Mouse (Mus musculus) forebrain, embryonic 13.5 days (tissue): ENCODE results near the gene Ptafr. TPM values are rescaled to one million over a fixed set of nuclear protein-coding genes. Genes with fewer than 3 reads are reported as not detected.

Source experiments
- ATAC-seq: fragments of 200-750 bp; cut with Nextera tagmentation; 2 replicates; pipeline ENCODE4 v1.8.0; 2017
- H3K27ac ChIP-seq: fragments of 300-500 bp; sonication (generic); 2 replicates; pipeline ENCODE4 v1.5.1; 2015; ENCODE audit warnings: inconsistent platforms, mild to moderate bottlenecking, moderate library complexity
- H3K27me3 ChIP-seq: fragments of 300-500 bp; sonication (generic); 2 replicates; pipeline ENCODE4 v1.6.1; 2015; ENCODE audit warnings: mild to moderate bottlenecking, inconsistent platforms
- H3K36me3 ChIP-seq: fragments of 300-500 bp; sonication (generic); 2 replicates; pipeline ENCODE4 v1.6.1; 2015; ENCODE audit warnings: mild to moderate bottlenecking, inconsistent platforms; ENCODE audit not compliant: poor library complexity, severe bottlenecking
- H3K4me1 ChIP-seq: fragments of 300-500 bp; sonication (generic); 2 replicates; pipeline ENCODE4 v1.6.1; 2015; ENCODE audit warnings: inconsistent platforms
- H3K4me2 ChIP-seq: fragments of 300-500 bp; sonication (generic); 2 replicates; pipeline ENCODE4 v1.6.1; 2015; ENCODE audit warnings: inconsistent platforms, mild to moderate bottlenecking, moderate library complexity
- H3K4me3 ChIP-seq: fragments of 300-500 bp; sonication (generic); 2 replicates; pipeline ENCODE4 v1.5.1; 2015; ENCODE audit warnings: mild to moderate bottlenecking, inconsistent platforms
- H3K9ac ChIP-seq: fragments of 300-500 bp; sonication (generic); 2 replicates; pipeline ENCODE4 v1.6.1; 2015; ENCODE audit warnings: mild to moderate bottlenecking, inconsistent platforms
- H3K9me3 ChIP-seq: fragments of 300-500 bp; sonication (generic); replicated peaks from 2 replicates; pipeline ENCODE4 v1.6.1; 2016; ENCODE audit warnings: inconsistent platforms
- WGBS: fragments of 180-500 bp; shearing (Covaris S2); methylation state at CpG from one replicate; pipeline ENCODE4 v1.1.7; 2015; 5-methylcytosine and 5-hydroxymethylcytosine counted together
- polyA plus RNA-seq: library from polyadenylated mRNA; unstranded; fragments of >200 nt; fragmentation: Nextera tagmentation; extraction: Ambion mirVana; gene quantifications from 2 replicates; pipeline ENCODE4 v1.2.1, GENCODE M21; 2015

Ptafr gene
- polyA plus RNA-seq, 1 experiment from 2014 or later = 0.13 TPM

- Histone ChIP-seq H3K9me3 (no peaks in the 10 kb centered on the region; the same call in 1 of the 2 replicates), H3K27ac (no peak overlapping the region), H3K9ac (no peak overlapping the region), H3K27me3 (no peaks in the 10 kb centered on the region), H3K36me3 (no peaks in the 10 kb centered on the region), H3K4me2 (no peak overlapping the region), H3K4me3 (no peak overlapping the region), H3K4me1 (no peaks in the 10 kb centered on the region)
- no peak for ATAC-seq
- 76% methylated on average over 9 of the region's 9 CpGs for WGBS
These were observed 3.5 kb downstream of the Ptafr start for GRCm38 (mm10) chr4:132567361-132567779.

- Histone ChIP-seq H3K27me3 (no peaks in the 10 kb centered on the region), H3K4me3 (no peak overlapping the region), H3K4me2 (no peak overlapping the region), H3K27ac (no peak overlapping the region), H3K9me3 (no peaks in the 10 kb centered on the region; the same call in 1 of the 2 replicates), H3K4me1 (peaks cover 3% of the 10 kb centered on the region; the same call in 1 of the 2 replicates), H3K36me3 (no peaks in the 10 kb centered on the region), H3K9ac (no peak overlapping the region)
- WGBS = 87% methylated on average over 5 of the region's 5 CpGs
- no peak for ATAC-seq
These were observed 5.2 kb downstream of the Ptafr start for GRCm38 (mm10) chr4:132569115-132569514.

GRCm38 (mm10) chr4:132571190-132571589, 7.3 kb downstream of the Ptafr start:
- Histone ChIP-seq H3K4me2 (no peak overlapping the region), H3K27me3 (no peaks in the 10 kb centered on the region), H3K4me3 (no peak overlapping the region), H3K9ac (no peak overlapping the region), H3K27ac (no peak overlapping the region), H3K9me3 (no peaks in the 10 kb centered on the region; the same call in 1 of the 2 replicates), H3K36me3 (no peaks in the 10 kb centered on the region), H3K4me1 (peaks cover 3% of the 10 kb centered on the region; the same call in 1 of the 2 replicates)
- WGBS = 85% methylated on average over 9 of the region's 9 CpGs
- no peak for ATAC-seq

- 41% methylated on average over 11 of the region's 11 CpGs for WGBS
- no peaks in the 10 kb centered on the region for H3K36me3 ChIP-seq
- H3K27me3 ChIP-seq = no peaks in the 10 kb centered on the region
- H3K9ac ChIP-seq = no peak overlapping the region
- no peaks in the 10 kb centered on the region; the same call in 1 of the 2 replicates for H3K9me3 ChIP-seq
- H3K27ac ChIP-seq = no peak overlapping the region
- H3K4me2 ChIP-seq = no peak overlapping the region
- no peak overlapping the region for H3K4me3 ChIP-seq
- ATAC-seq = no peak
- peaks cover 3% of the 10 kb centered on the region; the same call in 1 of the 2 replicates for H3K4me1 ChIP-seq
These were observed 9.5 kb downstream of the Ptafr start for GRCm38 (mm10) chr4:132573327-132573726.

GRCm38 (mm10) chr4:132574809-132575347, 11.0 kb downstream of the Ptafr start:
- WGBS = 82% methylated on average over 1 of the region's 1 CpGs
- no peak for ATAC-seq
- Histone ChIP-seq H3K9ac (no peak overlapping the region), H3K4me3 (no peak overlapping the region), H3K4me2 (no peak overlapping the region), H3K36me3 (no peaks in the 10 kb centered on the region), H3K27me3 (no peaks in the 10 kb centered on the region), H3K27ac (no peak overlapping the region), H3K4me1 (peaks cover 3% of the 10 kb centered on the region; the same call in 1 of the 2 replicates), H3K9me3 (no peaks in the 10 kb centered on the region)

- Histone ChIP-seq H3K36me3 (no peaks in the 10 kb centered on the region), H3K4me1 (no peaks in the 10 kb centered on the region), H3K4me2 (no peak overlapping the region), H3K27ac (no peak overlapping the region), H3K4me3 (no peak overlapping the region), H3K9ac (no peak overlapping the region), H3K27me3 (no peaks in the 10 kb centered on the region), H3K9me3 (no peaks in the 10 kb centered on the region; the same call in 1 of the 2 replicates)
- WGBS = 60% methylated on average over 3 of the region's 3 CpGs
- no peak for ATAC-seq
These were observed 19.9 kb downstream of the Ptafr start for GRCm38 (mm10) chr4:132583781-132584180.

GRCm38 (mm10) chr4:132584975-132585374, 21.1 kb downstream of the Ptafr start:
- 91% methylated on average over 2 of the region's 2 CpGs for WGBS

GRCm38 (mm10) chr4:132586282-132586681, 22.4 kb downstream of the Ptafr start:
- no peak overlapping the region for H3K4me2 ChIP-seq
- no peaks in the 10 kb centered on the region for H3K4me1 ChIP-seq
- no peak for ATAC-seq
- no peak overlapping the region for H3K27ac ChIP-seq
- no peaks in the 10 kb centered on the region for H3K9me3 ChIP-seq
- 96% methylated on average over 4 of the region's 4 CpGs for WGBS
- H3K27me3 ChIP-seq = no peaks in the 10 kb centered on the region
- H3K36me3 ChIP-seq = no peaks in the 10 kb centered on the region
- H3K9ac ChIP-seq = no peak overlapping the region
- H3K4me3 ChIP-seq = no peak overlapping the region

More at GRCm38 (mm10) chr4:132584975-132585374, 21.1 kb downstream of the Ptafr start:
- no peak overlapping the region for H3K9ac ChIP-seq
- no peaks in the 10 kb centered on the region; the same call in 1 of the 2 replicates for H3K9me3 ChIP-seq
- no peak for ATAC-seq
- H3K27ac ChIP-seq = no peak overlapping the region
- H3K4me1 ChIP-seq = no peaks in the 10 kb centered on the region
- H3K36me3 ChIP-seq = no peaks in the 10 kb centered on the region
- no peak overlapping the region for H3K4me3 ChIP-seq
- H3K4me2 ChIP-seq = no peak overlapping the region
- no peaks in the 10 kb centered on the region for H3K27me3 ChIP-seq

GRCm38 (mm10) chr4:132588512-132588911, 24.6 kb downstream of the Ptafr start:
- H3K9me3 ChIP-seq = no peaks in the 10 kb centered on the region
- H3K9ac ChIP-seq = no peak overlapping the region
- H3K4me3 ChIP-seq = no peak overlapping the region
- H3K4me2 ChIP-seq = no peak overlapping the region
- no peaks in the 10 kb centered on the region for H3K4me1 ChIP-seq
- H3K27me3 ChIP-seq = no peaks in the 10 kb centered on the region
- WGBS = 86% methylated on average over 3 of the region's 3 CpGs
- H3K36me3 ChIP-seq = no peaks in the 10 kb centered on the region
- no peak overlapping the region for H3K27ac ChIP-seq
- no peak for ATAC-seq

- Histone ChIP-seq H3K9me3 (no peaks in the 10 kb centered on the region), H3K27ac (no peak overlapping the region), H3K27me3 (no peaks in the 10 kb centered on the region), H3K36me3 (no peaks in the 10 kb centered on the region), H3K4me3 (no peak overlapping the region), H3K9ac (no peak overlapping the region), H3K4me2 (no peak overlapping the region), H3K4me1 (no peaks in the 10 kb centered on the region)
- 87% methylated on average over 10 of the region's 10 CpGs for WGBS
- ATAC-seq = no peak
These were observed 26.8 kb downstream of the Ptafr start for GRCm38 (mm10) chr4:132590642-132591041.

GRCm38 (mm10) chr4:132592958-132593357, 29.1 kb downstream of the Ptafr start:
- H3K36me3 ChIP-seq = no peaks in the 10 kb centered on the region
- H3K27me3 ChIP-seq = no peaks in the 10 kb centered on the region
- no peak for ATAC-seq
- no peak overlapping the region for H3K9ac ChIP-seq
- no peak overlapping the region for H3K4me3 ChIP-seq
- H3K4me1 ChIP-seq = no peaks in the 10 kb centered on the region
- no peak overlapping the region for H3K27ac ChIP-seq
- WGBS = 92% methylated on average over 9 of the region's 9 CpGs
- H3K9me3 ChIP-seq = no peaks in the 10 kb centered on the region
- no peak overlapping the region for H3K4me2 ChIP-seq

GRCm38 (mm10) chr4:132594191-132594590, 30.3 kb downstream of the Ptafr start:
- Histone ChIP-seq H3K4me1 (no peaks in the 10 kb centered on the region), H3K27ac (no peak overlapping the region), H3K36me3 (no peaks in the 10 kb centered on the region), H3K9ac (no peak overlapping the region), H3K4me2 (no peak overlapping the region), H3K4me3 (no peak overlapping the region), H3K9me3 (no peaks in the 10 kb centered on the region), H3K27me3 (no peaks in the 10 kb centered on the region)
- WGBS = 61% methylated on average over 4 of the region's 4 CpGs
- no peak for ATAC-seq

GRCm38 (mm10) chr4:132598861-132599260, 35.0 kb downstream of the Ptafr start:
- Histone ChIP-seq H3K4me2 (no peak overlapping the region), H3K27me3 (no peaks in the 10 kb centered on the region), H3K9me3 (no peaks in the 10 kb centered on the region), H3K9ac (no peak overlapping the region), H3K4me1 (no peaks in the 10 kb centered on the region), H3K4me3 (no peak overlapping the region), H3K27ac (no peak overlapping the region), H3K36me3 (no peaks in the 10 kb centered on the region)
- 92% methylated on average over 2 of the region's 2 CpGs for WGBS
- no peak for ATAC-seq
